Mouse (Mus musculus): Measurements from ENCODE around the gene Sgip1. TPM values are rescaled to one million over a fixed set of nuclear protein-coding genes. Genes with fewer than 3 reads are reported as not detected.

The Sgip1 gene
- total and polyA plus RNA-seq, 3 experiments = 0.92 to 5.6 TPM; not detected in 1

GRCm38 (mm10) chr4:102986917-102987316 lies 245.8 kb downstream of the Sgip1 start:
- TF ChIP-seq POLR2A (IDR thresholded peaks at IDR 0.05; ENCODE audit: control insufficient read depth in 1 of 2, insufficient read depth in 1 of 2, low read depth in 1 of 2, low read length in 2 of 2, poor library complexity in 1 of 2) (no peak), EP300 (IDR thresholded peaks at IDR 0.05; ENCODE audit: low read depth in 1 of 2, low read length in 2 of 2) (no peak), GABPA (IDR thresholded peaks at IDR 0.05; ENCODE audit: low read depth, low read length) (no peak), RAD21 (IDR thresholded peaks at IDR 0.05; ENCODE audit: low read depth, low read length) (peak; percentile 88), JUND (IDR thresholded peaks at IDR 0.05; ENCODE audit: low read depth, low read length) (no peak), ZKSCAN1 (IDR thresholded peaks at IDR 0.05; ENCODE audit: low read depth, low read length) (no peak), MAX (IDR thresholded peaks at IDR 0.05; ENCODE audit: low read length) (no peak), ZNF384 (IDR thresholded peaks at IDR 0.05; ENCODE audit: low read depth, low read length) (peak; percentile 71), ZC3H11A (IDR thresholded peaks at IDR 0.05; ENCODE audit: low read depth, low read length) (peak; percentile 83), CHD1 (IDR thresholded peaks at IDR 0.05; ENCODE audit: low read depth, low read length) (no peak), USF1 (IDR thresholded peaks at IDR 0.05; ENCODE audit: low read depth, low read length) (no peak), NRF1 (IDR thresholded peaks at IDR 0.05; ENCODE audit: insufficient read depth, low read depth, low read length, poor library complexity, severe bottlenecking) (no peak), SMC3 (IDR thresholded peaks at IDR 0.05; ENCODE audit: low read depth, low read length) (peak; percentile 81), MXI1 (IDR thresholded peaks at IDR 0.05; ENCODE audit: low read depth, low read length) (no peak), ELF1 (IDR thresholded peaks at IDR 0.05; ENCODE audit: low read depth, low read length) (no peak), NELFE (IDR thresholded peaks at IDR 0.05; ENCODE audit: low read depth, low read length) (no peak), MEF2A (IDR thresholded peaks at IDR 0.05; ENCODE audit: extremely low read depth, insufficient replicate concordance, low read depth, low read length, poor library complexity, severe bottlenecking) (no peak), E2F4 (IDR thresholded peaks at IDR 0.05; ENCODE audit: borderline replicate concordance, low read depth, low read length) (no peak), MYC (IDR thresholded peaks at IDR 0.05; ENCODE audit: low read depth, low read length) (no peak), POLR2AphosphoS5 (IDR thresholded peaks at IDR 0.05; ENCODE audit: borderline replicate concordance, low read depth, low read length) (no peak), TAL1 (IDR thresholded peaks at IDR 0.05; ENCODE audit: low read length) (no peak), HCFC1 (IDR thresholded peaks at IDR 0.05; ENCODE audit: low read depth, low read length) (no peak), TCF12 (IDR thresholded peaks at IDR 0.05; ENCODE audit: low read depth, low read length) (no peak), MAFK (IDR thresholded peaks at IDR 0.05; ENCODE audit: borderline replicate concordance, low read depth, low read length) (no peak), UBTF (IDR thresholded peaks at IDR 0.05; ENCODE audit: borderline replicate concordance, insufficient read depth, low read depth, low read length) (no peak), ZMIZ1 (IDR thresholded peaks at IDR 0.05; ENCODE audit: low read depth, low read length) (no peak), ETS1 (IDR thresholded peaks at IDR 0.05; ENCODE audit: low read depth, low read length) (no peak), USF2 (IDR thresholded peaks at IDR 0.05; ENCODE audit: borderline replicate concordance in 1 of 2, insufficient read depth in 1 of 2, low read depth in 1 of 2, low read length in 2 of 2) (no peak), POLR2AphosphoS2 (IDR thresholded peaks at IDR 0.05; ENCODE audit: low read length) (no peak), CHD2 (IDR thresholded peaks at IDR 0.05; ENCODE audit: low read length) (no peak), CTCF (IDR thresholded peaks at IDR 0.05 in 2 of 3, conservative IDR thresholded peaks at IDR 0.05 in 1 of 3; ENCODE audit: control insufficient read depth in 1 of 3, insufficient read depth in 1 of 3, low read depth in 2 of 3, low read length in 3 of 3, poor library complexity in 1 of 3, severe bottlenecking in 1 of 3) (peak; percentile 50 to 88 (median 65)), KAT2A (conservative IDR thresholded peaks at IDR 0.05; ENCODE audit: low read depth, low read length) (no peak), GATA1 (IDR thresholded peaks at IDR 0.05; ENCODE audit: low read depth, low read length) (no peak), MAZ (IDR thresholded peaks at IDR 0.05; ENCODE audit: low read depth, low read length) (no peak), TBP (IDR thresholded peaks at IDR 0.05; ENCODE audit: low read depth, low read length) (no peak), SIN3A (IDR thresholded peaks at IDR 0.05; ENCODE audit: low read length) (no peak), RCOR1 (IDR thresholded peaks at IDR 0.05; ENCODE audit: low read depth, low read length) (no peak)
- Histone ChIP-seq H3K4me1 (ENCODE audit: control insufficient read depth in 1 of 2, insufficient read depth in 2 of 2, low read length in 2 of 2) (no peaks in the 10 kb centered on the region; a peak in 1 of 4 replicates), H3K9me3 (replicated peaks; ENCODE audit: insufficient read depth, low read length) (no peaks in the 10 kb centered on the region), H3K36me3 (ENCODE audit: control insufficient read depth in 1 of 2, insufficient read depth in 2 of 2, low read length in 2 of 2) (no peaks in the 10 kb centered on the region; a peak in 1 of 4 replicates), H3K27ac (ENCODE audit: control insufficient read depth, low read depth, low read length) (no peak overlapping the region), H3K4me3 (ENCODE audit: control insufficient read depth in 1 of 2, insufficient read depth in 1 of 2, low read depth in 2 of 2, low read length in 2 of 2) (no peak overlapping the region), H3K27me3 (ENCODE audit: control insufficient read depth in 1 of 2, insufficient read depth in 2 of 2, low read length in 2 of 2) (0 out of 4 replicates have a peak, but pooled peaks cover 0 to 2% of the 10 kb centered on the region in 2 experiments), H3K9ac (ENCODE audit: control insufficient read depth, low read depth, low read length, poor library complexity, severe bottlenecking) (no peak overlapping the region), H3K79me2 (ENCODE audit: control insufficient read depth, insufficient read depth, low read length, poor library complexity) (no peaks in the 10 kb centered on the region)
- DNase-seq (ENCODE audit: low read depth, low spot score) = peak; percentile 71
